Mouse (Mus musculus) midbrain, embryonic 11.5 days (tissue): Measurements from ENCODE around the gene Pgm1. TPM values are rescaled to one million over a fixed set of nuclear protein-coding genes. Genes with fewer than 3 reads are reported as not detected.

ENCODE experiments used
- ATAC-seq: fragments of 200-750 bp; cut with Nextera tagmentation; 2 replicates; pipeline ENCODE4 v1.8.0; 2017; ENCODE audit warnings: moderate TSS enrichment, moderate library complexity; ENCODE audit not compliant: low FRiP score
- DNase-seq: peaks from one replicate; pipeline ENCODE4 v3.0.0; 2015; ENCODE audit warnings: low spot score; ENCODE audit errors: missing footprints
- H3K27ac ChIP-seq: fragments of 300-500 bp; sonication (generic); 2 replicates; pipeline ENCODE4 v1.5.1; 2014; ENCODE audit warnings: low read depth, low read length
- H3K27me3 ChIP-seq: fragments of 300-500 bp; sonication (generic); 2 replicates; pipeline ENCODE4 v1.6.1; 2014; ENCODE audit warnings: mild to moderate bottlenecking, low read length, moderate library complexity, mixed read lengths; ENCODE audit not compliant: control insufficient read depth, insufficient read depth
- H3K36me3 ChIP-seq: fragments of 300-500 bp; sonication (generic); 2 replicates; pipeline ENCODE4 v1.6.1; 2014; ENCODE audit warnings: mild to moderate bottlenecking, low read length, moderate library complexity, mixed read lengths; ENCODE audit not compliant: control insufficient read depth, insufficient read depth
- H3K4me1 ChIP-seq: fragments of 300-500 bp; sonication (generic); 2 replicates; pipeline ENCODE4 v1.6.1; 2014; ENCODE audit warnings: low read length; ENCODE audit not compliant: control insufficient read depth, insufficient read depth
- H3K4me2 ChIP-seq: fragments of 300-500 bp; sonication (generic); 2 replicates; pipeline ENCODE4 v1.6.1; 2014; ENCODE audit warnings: mild to moderate bottlenecking, moderate library complexity
- H3K4me3 ChIP-seq: fragments of 300-500 bp; sonication (generic); 2 replicates; pipeline ENCODE4 v1.5.1; 2014; ENCODE audit warnings: low read depth, low read length
- H3K9ac ChIP-seq: fragments of 300-500 bp; sonication (generic); 2 replicates; pipeline ENCODE4 v1.6.1; 2014; ENCODE audit warnings: low read length
- H3K9me3 ChIP-seq: fragments of 300-500 bp; sonication (generic); 2 replicates; pipeline ENCODE4 v1.6.1; 2016; ENCODE audit warnings: low read length; ENCODE audit not compliant: control insufficient read depth
- WGBS: fragments of 180-500 bp; shearing (Covaris S2); extraction: QIAGEN DNeasy Blood & Tissue Kit; methylation state at CpG from one replicate; pipeline ENCODE4 v1.1.7; 2014; 5-methylcytosine and 5-hydroxymethylcytosine counted together
- polyA plus RNA-seq: library from polyadenylated mRNA; unstranded; fragments of >200 nt; fragmentation: Nextera tagmentation; extraction: Ambion mirVana; gene quantifications from 2 replicates; pipeline ENCODE4 v1.2.1, GENCODE M21; 2014

Gene Pgm1
- polyA plus RNA-seq, 1 experiment from 2014 or later: 46.7 TPM

- Histone ChIP-seq H3K4me1 (peaks cover 5% of the 10 kb centered on the region; the same call in 1 of the 2 replicates), H3K4me3 (no peak overlapping the region), H3K4me2 (no peak overlapping the region), H3K27ac (no peak overlapping the region), H3K9me3 (no peaks in the 10 kb centered on the region), H3K27me3 (no peaks in the 10 kb centered on the region), H3K9ac (no peak overlapping the region), H3K36me3 (no peaks in the 10 kb centered on the region)
- ATAC-seq: no peak
- no peak for DNase-seq
- 64% methylated on average over 11 of the region's 11 CpGs for WGBS
Measured at GRCm38 (mm10) chr4:99931240-99931580, 2.0 kb downstream of the Pgm1 start.

GRCm38 (mm10) chr4:99931807-99932206, 2.6 kb downstream of the Pgm1 start:
- ATAC-seq (no peak), DNase-seq (no peak)
- Histone ChIP-seq H3K9ac (no peak overlapping the region), H3K4me1 (peaks cover 5% of the 10 kb centered on the region; the same call in 1 of the 2 replicates), H3K4me3 (no peak overlapping the region), H3K4me2 (no peak overlapping the region), H3K9me3 (no peaks in the 10 kb centered on the region), H3K27ac (no peak overlapping the region), H3K36me3 (no peaks in the 10 kb centered on the region), H3K27me3 (no peaks in the 10 kb centered on the region)
- 88% methylated on average over 4 of the region's 4 CpGs for WGBS

- H3K4me3 ChIP-seq: no peak overlapping the region
- H3K27ac ChIP-seq: no peak overlapping the region
- no peak overlapping the region for H3K9ac ChIP-seq
- 93% methylated on average over 7 of the region's 7 CpGs for WGBS
- H3K4me1 ChIP-seq: peaks cover 5% of the 10 kb centered on the region; the same call in 1 of the 2 replicates
- no peaks in the 10 kb centered on the region for H3K9me3 ChIP-seq
- no peaks in the 10 kb centered on the region for H3K36me3 ChIP-seq
- H3K4me2 ChIP-seq: no peak overlapping the region
- ATAC-seq: no peak
- no peaks in the 10 kb centered on the region for H3K27me3 ChIP-seq
- no peak for DNase-seq
Measured at GRCm38 (mm10) chr4:99934859-99935258, 5.6 kb downstream of the Pgm1 start.

- no peaks in the 10 kb centered on the region for H3K9me3 ChIP-seq
- no peaks in the 10 kb centered on the region for H3K4me1 ChIP-seq
- H3K27me3 ChIP-seq: no peaks in the 10 kb centered on the region
- DNase-seq: no peak
- no peak overlapping the region for H3K27ac ChIP-seq
- H3K36me3 ChIP-seq: no peaks in the 10 kb centered on the region
- 93% methylated on average over 5 of the region's 5 CpGs for WGBS
- no peak for ATAC-seq
- H3K9ac ChIP-seq: no peak overlapping the region
- H3K4me2 ChIP-seq: no peak overlapping the region
- H3K4me3 ChIP-seq: no peak overlapping the region
Measured at GRCm38 (mm10) chr4:99936278-99936677, 7.1 kb downstream of the Pgm1 start.

- no peak overlapping the region for H3K9ac ChIP-seq
- no peak for ATAC-seq
- peaks cover 2% of the 10 kb centered on the region; the same call in 1 of the 2 replicates for H3K4me1 ChIP-seq
- no peak overlapping the region for H3K27ac ChIP-seq
- H3K4me3 ChIP-seq: no peak overlapping the region
- no peaks in the 10 kb centered on the region for H3K27me3 ChIP-seq
- DNase-seq: no peak
- WGBS: 81% methylated on average over 16 of the region's 16 CpGs
- H3K4me2 ChIP-seq: no peak overlapping the region
- H3K9me3 ChIP-seq: no peaks in the 10 kb centered on the region
- H3K36me3 ChIP-seq: no peaks in the 10 kb centered on the region
Measured at GRCm38 (mm10) chr4:99939711-99940505, 10.7 kb downstream of the Pgm1 start.

GRCm38 (mm10) chr4:99941655-99942414, 12.6 kb downstream of the Pgm1 start:
- H3K9me3 ChIP-seq: no peaks in the 10 kb centered on the region
- H3K4me2 ChIP-seq: no peak overlapping the region
- no peak overlapping the region for H3K27ac ChIP-seq
- ATAC-seq (no peak), DNase-seq (no peak)
- H3K9ac ChIP-seq: no peak overlapping the region
- H3K36me3 ChIP-seq: no peaks in the 10 kb centered on the region
- no peak overlapping the region for H3K4me3 ChIP-seq
- no peaks in the 10 kb centered on the region for H3K27me3 ChIP-seq
- peaks cover 2% of the 10 kb centered on the region; the same call in 1 of the 2 replicates for H3K4me1 ChIP-seq
- WGBS: 81% methylated on average over 10 of the region's 10 CpGs

GRCm38 (mm10) chr4:99944606-99945005, 15.4 kb downstream of the Pgm1 start:
- no peak for DNase-seq
- no peak overlapping the region for H3K4me2 ChIP-seq
- H3K4me1 ChIP-seq: peaks cover 2% of the 10 kb centered on the region; the same call in 1 of the 2 replicates
- H3K27me3 ChIP-seq: no peaks in the 10 kb centered on the region
- ATAC-seq: no peak
- H3K9ac ChIP-seq: no peak overlapping the region
- no peaks in the 10 kb centered on the region for H3K36me3 ChIP-seq
- H3K9me3 ChIP-seq: no peaks in the 10 kb centered on the region
- 82% methylated on average over 2 of the region's 2 CpGs for WGBS
- H3K27ac ChIP-seq: no peak overlapping the region
- H3K4me3 ChIP-seq: no peak overlapping the region

GRCm38 (mm10) chr4:99945011-99945410, 15.8 kb downstream of the Pgm1 start:
- DNase-seq: no peak
- Histone ChIP-seq H3K4me1 (peaks cover 2% of the 10 kb centered on the region; the same call in 1 of the 2 replicates), H3K4me3 (no peak overlapping the region), H3K9me3 (no peaks in the 10 kb centered on the region), H3K9ac (no peak overlapping the region), H3K36me3 (no peaks in the 10 kb centered on the region), H3K27me3 (no peaks in the 10 kb centered on the region), H3K27ac (no peak overlapping the region), H3K4me2 (no peak overlapping the region)
- no peak for ATAC-seq
- 93% methylated on average over 7 of the region's 7 CpGs for WGBS

- Histone ChIP-seq H3K27ac (no peak overlapping the region), H3K4me2 (no peak overlapping the region), H3K4me3 (no peak overlapping the region), H3K9me3 (no peaks in the 10 kb centered on the region), H3K9ac (no peak overlapping the region), H3K27me3 (no peaks in the 10 kb centered on the region), H3K4me1 (peaks cover 2% of the 10 kb centered on the region; the same call in 1 of the 2 replicates), H3K36me3 (no peaks in the 10 kb centered on the region)
- DNase-seq: no peak
- ATAC-seq: no peak
- 85% methylated on average over 2 of the region's 2 CpGs for WGBS
Measured at GRCm38 (mm10) chr4:99946516-99946915, 17.3 kb downstream of the Pgm1 start.
